Comparison of ENCODE assay signal across 8 mouse cellular contexts in the genomic region with DNA sequence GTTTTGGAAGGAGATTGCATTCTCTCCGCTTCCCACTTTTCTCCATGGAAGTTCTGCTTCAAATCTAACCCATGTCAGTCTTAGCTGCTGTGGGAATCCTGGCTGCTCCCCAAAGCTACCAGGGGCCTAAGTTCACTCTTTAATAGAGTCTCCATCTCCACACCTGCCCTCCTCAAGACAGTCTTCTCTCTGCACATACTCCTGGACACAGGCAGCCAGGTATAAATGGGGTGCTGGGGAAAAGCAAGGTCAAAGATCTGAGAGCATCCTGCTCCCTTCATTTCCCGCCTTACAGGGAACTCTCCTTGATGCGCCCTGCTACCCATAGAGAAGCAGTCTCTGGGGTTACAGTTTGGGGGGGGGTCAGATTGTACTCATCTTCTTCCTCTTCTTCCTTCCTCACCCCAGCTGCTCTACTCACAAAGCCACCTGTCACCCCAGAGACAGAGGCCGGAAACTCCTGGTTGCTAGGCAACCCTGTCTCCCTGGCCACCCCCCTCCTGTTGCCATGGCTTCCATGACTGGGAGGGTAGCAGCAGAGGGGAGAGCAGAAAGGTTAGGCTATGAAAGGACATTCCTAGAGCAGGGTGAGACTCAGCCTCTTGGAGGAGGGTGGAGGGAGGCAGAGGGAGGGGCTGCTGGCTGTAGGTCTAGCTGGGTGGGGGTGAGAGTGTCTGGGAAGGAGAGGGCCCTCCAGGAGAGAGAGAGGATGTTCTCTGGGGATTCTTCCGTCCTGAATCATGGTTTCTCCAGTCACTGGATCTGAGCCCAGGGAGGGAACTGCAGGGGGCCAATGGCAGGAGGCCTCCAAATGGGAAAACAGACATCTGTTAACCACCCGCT. TPM values are rescaled to one million over a fixed set of nuclear protein-coding genes. Genes with fewer than 3 reads are reported as not detected.
DNase-seq lines count a peak whose midpoint lies in the region; ATAC-seq and TF ChIP-seq lines count a peak whose summit lies in the region.

No protein-coding gene starts in this region.

- H3K4me2 ChIP-seq in hindbrain, embryonic 11.5 days (replicated peaks; ENCODE audit: low read depth, low read length): peak overlapping the region; percentile 22
- peak overlapping the region; percentile 35 for H3K4me2 ChIP-seq in midbrain, postnatal 0 days (ENCODE audit: low read depth, low read length, poor library complexity, severe bottlenecking)

- no peak overlapping the region for H3K27ac ChIP-seq in testis, adult 2 months (ENCODE audit: control insufficient read depth, insufficient read depth, low read depth, low read length)
- H3K27ac ChIP-seq in hindbrain, embryonic 11.5 days (ENCODE audit: low read depth, low read length): peak overlapping the region; percentile 49
- H3K27ac ChIP-seq in midbrain, postnatal 0 days (ENCODE audit: low read depth, low read length): peak overlapping the region; percentile 63

- TF ChIP-seq POLR2A in testis, adult 2 months (IDR thresholded peaks at IDR 0.05; ENCODE audit: control insufficient read depth, low read depth, low read length): 0 out of 2 replicates have a peak, but pooled peaks have one; percentile 0

- no peak for TF ChIP-seq CTCF in testis, adult 2 months (IDR thresholded peaks at IDR 0.05; ENCODE audit: control insufficient read depth, insufficient read depth, insufficient replicate concordance, low read depth, low read length)
- TF ChIP-seq CTCF in midbrain, postnatal 0 days (IDR thresholded peaks at IDR 0.05): no peak

- H3K9me3 ChIP-seq in hindbrain, embryonic 11.5 days (ENCODE audit: control insufficient read depth, low read length): no peaks in the 10 kb centered on the region
- no peaks in the 10 kb centered on the region for H3K9me3 ChIP-seq in midbrain, postnatal 0 days (ENCODE audit: low read length)

- no peak for DNase-seq in testis, postnatal 14 days (ENCODE audit: low spot score)
- DNase-seq in cerebellum, adult 8-10 months: peak; percentile 81
- peak; percentile 85 for DNase-seq in hindbrain, embryonic 11.5 days (ENCODE audit: low spot score)
- peak; percentile 76 for DNase-seq in midbrain, postnatal 0 days (ENCODE audit: low spot score)
- no peak for DNase-seq in yolk sac, embryonic 10.5 days (ENCODE audit: low spot score)
- no peak for DNase-seq in heart, postnatal 36 days
- no peak for DNase-seq in lung, adult 18-20 months

- ATAC-seq in hindbrain, embryonic 11.5 days (ENCODE audit: low FRiP score): peak; percentile 82
- peak; percentile 21; the same call in 1 of the 2 replicates for ATAC-seq in midbrain, postnatal 0 days (ENCODE audit: low FRiP score)

- H3K9ac ChIP-seq in hindbrain, embryonic 11.5 days (ENCODE audit: low read depth, low read length): 0 out of 2 replicates have a peak overlapping the region, but pooled peaks have one; percentile 23
- H3K9ac ChIP-seq in midbrain, postnatal 0 days (replicated peaks; ENCODE audit: low read length, poor library complexity, severe bottlenecking): peak overlapping the region; percentile 39; the same call in 1 of the 2 replicates

- H3K36me3 ChIP-seq in testis, adult 2 months (ENCODE audit: control insufficient read depth, insufficient read depth, low read length): no peaks in the 10 kb centered on the region
- H3K36me3 ChIP-seq in hindbrain, embryonic 11.5 days (ENCODE audit: control insufficient read depth, insufficient read depth, low read length): no peaks in the 10 kb centered on the region
- H3K36me3 ChIP-seq in midbrain, postnatal 0 days (ENCODE audit: insufficient read depth, low read length): 0 out of 2 replicates have a peak, but pooled peaks cover 3% of the 10 kb centered on the region

- peaks cover 3% of the 10 kb centered on the region; the same call in 1 of the 2 replicates for H3K27me3 ChIP-seq in testis, adult 2 months (ENCODE audit: control insufficient read depth, insufficient read depth, low read length)
- peaks cover 68% of the 10 kb centered on the region for H3K27me3 ChIP-seq in hindbrain, embryonic 11.5 days (ENCODE audit: control insufficient read depth, insufficient read depth, low read length)
- no peaks in the 10 kb centered on the region for H3K27me3 ChIP-seq in midbrain, postnatal 0 days (ENCODE audit: insufficient read depth, low read length)

- intact Hi-C loops in heart, postnatal 36 days (cut with DNase I): no loop called here

- H3K4me3 ChIP-seq in testis, adult 2 months (ENCODE audit: control insufficient read depth, low read depth, low read length): peak overlapping the region; percentile 70
- no peak overlapping the region for H3K4me3 ChIP-seq in hindbrain, embryonic 11.5 days (ENCODE audit: low read depth, low read length)
- no peak overlapping the region for H3K4me3 ChIP-seq in midbrain, postnatal 0 days (ENCODE audit: low read depth, low read length)

- peaks cover 21% of the 10 kb centered on the region for H3K4me1 ChIP-seq in testis, adult 2 months (ENCODE audit: control insufficient read depth, insufficient read depth, low read length)
- peaks cover 23% of the 10 kb centered on the region for H3K4me1 ChIP-seq in hindbrain, embryonic 11.5 days (replicated peaks; ENCODE audit: control insufficient read depth, insufficient read depth, low read length)
- H3K4me1 ChIP-seq in midbrain, postnatal 0 days (ENCODE audit: insufficient read depth, low read length): peaks cover 40% of the 10 kb centered on the region

- 27% methylated on average over 6 of the region's 6 CpGs for WGBS in hindbrain, embryonic 11.5 days
- 23% methylated on average over 6 of the region's 6 CpGs for WGBS in midbrain, postnatal 0 days

RNA-seq across cellular contexts. Expression of a gene that starts 5.6 kb away (rescaled TPM):
- polyA plus RNA-seq in testis, adult 2 months (2012; rRNA removed): 53.7 and 65.2 TPM in 2 replicates
- 10.0 and 11.9 TPM in 2 replicates for polyA plus RNA-seq in hindbrain, embryonic 11.5 days (2014; fragmentation: Nextera tagmentation; extraction: Ambion mirVana)
- 471 and 481 TPM in 2 replicates for total RNA-seq in midbrain, postnatal 0 days (2014; rRNA removed)
- 179 and 185 TPM in 2 replicates for polyA plus RNA-seq in midbrain, postnatal 0 days (2015; fragmentation: Nextera tagmentation; extraction: Ambion mirVana)
- 1 to 10 TPM in 1 of 2 experiments, under 1 TPM in 1; 0.57 to 1.3 TPM for total RNA-seq in heart, postnatal 36 days (2021)

RNA-seq across cellular contexts. Expression of a gene that starts 6.7 kb away (rescaled TPM):
- polyA plus RNA-seq in testis, adult 2 months (2012; rRNA removed): 21.5 and 23.5 TPM in 2 replicates
- 26.3 and 27.1 TPM in 2 replicates for polyA plus RNA-seq in hindbrain, embryonic 11.5 days (2014; fragmentation: Nextera tagmentation; extraction: Ambion mirVana)
- 48.3 and 57.8 TPM in 2 replicates for total RNA-seq in midbrain, postnatal 0 days (2014; rRNA removed)
- 55.2 and 56.8 TPM in 2 replicates for polyA plus RNA-seq in midbrain, postnatal 0 days (2015; fragmentation: Nextera tagmentation; extraction: Ambion mirVana)
- 1 to 10 TPM; 4.2 to 4.4 TPM for total RNA-seq in heart, postnatal 36 days (2021)

RNA-seq across cellular contexts. Expression of a gene that starts 17.2 kb away (rescaled TPM):
- 24.5 and 28.4 TPM in 2 replicates for polyA plus RNA-seq in testis, adult 2 months (2012; rRNA removed)
- 252 and 260 TPM in 2 replicates for polyA plus RNA-seq in hindbrain, embryonic 11.5 days (2014; fragmentation: Nextera tagmentation; extraction: Ambion mirVana)
- total RNA-seq in midbrain, postnatal 0 days (2014; rRNA removed): 157 and 177 TPM in 2 replicates
- 314 and 337 TPM in 2 replicates for polyA plus RNA-seq in midbrain, postnatal 0 days (2015; fragmentation: Nextera tagmentation; extraction: Ambion mirVana)
- 10 to 100 TPM; 87.2 to 94.6 TPM for total RNA-seq in heart, postnatal 36 days (2021)

RNA-seq across cellular contexts. Expression of a gene that starts 17.2 kb away (rescaled TPM):
- polyA plus RNA-seq in testis, adult 2 months (2012; rRNA removed): 2.5 and 2.7 TPM in 2 replicates
- 2.7 and 4.6 TPM in 2 replicates for polyA plus RNA-seq in hindbrain, embryonic 11.5 days (2014; fragmentation: Nextera tagmentation; extraction: Ambion mirVana)
- total RNA-seq in midbrain, postnatal 0 days (2014; rRNA removed): 3.1 and 4.5 TPM in 2 replicates
- polyA plus RNA-seq in midbrain, postnatal 0 days (2015; fragmentation: Nextera tagmentation; extraction: Ambion mirVana): 2.3 and 2.4 TPM in 2 replicates
- total RNA-seq in heart, postnatal 36 days (2021): 10 to 100 TPM; 16.6 to 22.8 TPM

RNA-seq across cellular contexts. Expression of a gene that starts 19.6 kb away (rescaled TPM):
- polyA plus RNA-seq in testis, adult 2 months (2012; rRNA removed): 20.0 and 24.3 TPM in 2 replicates
- 4.4 and 6.9 TPM in 2 replicates for polyA plus RNA-seq in hindbrain, embryonic 11.5 days (2014; fragmentation: Nextera tagmentation; extraction: Ambion mirVana)
- total RNA-seq in midbrain, postnatal 0 days (2014; rRNA removed): 7.2 and 19.2 TPM in 2 replicates
- 10.6 and 11.4 TPM in 2 replicates for polyA plus RNA-seq in midbrain, postnatal 0 days (2015; fragmentation: Nextera tagmentation; extraction: Ambion mirVana)
- total RNA-seq in heart, postnatal 36 days (2021): 1 to 10 TPM; 2.4 to 2.5 TPM

Comparison
In these comparisons a context has a peak if more than half of its experiments do, and no peak if none do; other contexts are left out.
1. DNase-seq: peak in cerebellum, adult 8-10 months (single experiment), hindbrain, embryonic 11.5 days (single experiment) and midbrain, postnatal 0 days (single experiment); none in testis, postnatal 14 days (single experiment), yolk sac, embryonic 10.5 days (single experiment), heart, postnatal 36 days (0 of 2) and lung, adult 18-20 months (0 of 2).